Comparison of ENCODE assay signal across 28 mouse cellular contexts in genomic region chr11:116555572-116555971, GRCm38 (mm10). TPM values are rescaled to one million over a fixed set of nuclear protein-coding genes. Genes with fewer than 3 reads are reported as not detected.
DNase-seq lines count a peak whose midpoint lies in the region; ATAC-seq and TF ChIP-seq lines count a peak whose summit lies in the region.
"Had no signal": no experiment of that assay in that cellular context is flagged by ENCODE, and none has a peak within 500 bp of the region (broad histone marks: within the 10 kb centered on the region; RNA-seq: fewer than 3 reads in every experiment).

No protein-coding gene starts in this region.

- no peak overlapping the region for H3K9ac ChIP-seq in hindbrain, embryonic 16.5 days (ENCODE audit: low read depth, low read length)
- H3K9ac ChIP-seq in hindbrain, embryonic 14.5 days: no peak overlapping the region
- H3K9ac ChIP-seq in midbrain, embryonic 14.5 days (replicated peaks; ENCODE audit: low read length): no peak overlapping the region
- H3K9ac ChIP-seq: limb, embryonic 15.5 days had no signal

- H3K36me3 ChIP-seq in hindbrain, embryonic 16.5 days (ENCODE audit: control insufficient read depth, insufficient read depth, low read length): no peaks in the 10 kb centered on the region
- H3K36me3 ChIP-seq in hindbrain, embryonic 14.5 days (replicated peaks; ENCODE audit: control insufficient read depth, insufficient read depth): no peaks in the 10 kb centered on the region
- no peaks in the 10 kb centered on the region for H3K36me3 ChIP-seq in midbrain, embryonic 14.5 days (ENCODE audit: control insufficient read depth, insufficient read depth, low read length)
- peaks cover 14% of the 10 kb centered on the region for H3K36me3 ChIP-seq in midbrain, embryonic 10.5 days
- H3K36me3 ChIP-seq: heart, embryonic 12.5 days; limb, embryonic 15.5 days had no signal

- no peaks in the 10 kb centered on the region for H3K9me3 ChIP-seq in hindbrain, embryonic 16.5 days (ENCODE audit: control insufficient read depth, low read length)
- no peaks in the 10 kb centered on the region for H3K9me3 ChIP-seq in hindbrain, embryonic 14.5 days (ENCODE audit: control insufficient read depth, low read length)
- H3K9me3 ChIP-seq in midbrain, embryonic 14.5 days (ENCODE audit: control insufficient read depth, low read length): no peaks in the 10 kb centered on the region
- H3K9me3 ChIP-seq in midbrain, embryonic 10.5 days (replicated peaks): no peaks in the 10 kb centered on the region
- H3K9me3 ChIP-seq: heart, embryonic 12.5 days; limb, embryonic 15.5 days had no signal

- no peak for DNase-seq in gastrocnemius, adult 2 months
- DNase-seq in gastrocnemius, postnatal 25 days: no peak
- DNase-seq in hindbrain, embryonic 14.5 days (ENCODE audit: low spot score): no peak
- DNase-seq in midbrain, embryonic 14.5 days: peak; percentile 29
- no peak for DNase-seq in midbrain, embryonic 10.5 days (ENCODE audit: low spot score)
- DNase-seq in brain, embryonic 14.5 days (ENCODE audit: low read depth): peak; percentile 28
- DNase-seq: adrenal gland, postnatal 25 days; cerebellum, adult 9-10 months; kidney, adult 2 months; kidney, postnatal 10 days; left cerebral cortex, postnatal 4 days; lung, adult 18-20 months; lung, postnatal 10 days; retina, postnatal 1 day; right cerebral cortex, postnatal 25 days; spleen, adult 18-20 months; thymus, postnatal 14 days had no signal

- no peak for TF ChIP-seq POLR2A in brain, embryonic 14.5 days (IDR thresholded peaks at IDR 0.05; ENCODE audit: borderline replicate concordance, extremely low read depth, insufficient read depth, insufficient read length, poor library complexity, severe bottlenecking)

- intact Hi-C loops in gastrocnemius, adult 2 months (cut with DNase I): no loop called here

- peak overlapping the region; percentile 66 for H3K27ac ChIP-seq in gastrocnemius, adult 2 months
- H3K27ac ChIP-seq in hindbrain, embryonic 16.5 days (ENCODE audit: low read depth, low read length): peak overlapping the region; percentile 1; the same call in 1 of the 2 replicates
- H3K27ac ChIP-seq in hindbrain, embryonic 14.5 days: no peak overlapping the region
- H3K27ac ChIP-seq in midbrain, embryonic 14.5 days (replicated peaks; ENCODE audit: low read depth, low read length): no peak overlapping the region
- no peak overlapping the region for H3K27ac ChIP-seq in midbrain, embryonic 10.5 days (replicated peaks)

- H3K4me1 ChIP-seq in hindbrain, embryonic 16.5 days (ENCODE audit: control insufficient read depth, insufficient read depth, low read depth, low read length): peaks cover 30% of the 10 kb centered on the region
- peaks cover 32% of the 10 kb centered on the region for H3K4me1 ChIP-seq in hindbrain, embryonic 14.5 days (replicated peaks; ENCODE audit: control insufficient read depth, insufficient read depth, low read length)
- peaks cover 19% of the 10 kb centered on the region for H3K4me1 ChIP-seq in midbrain, embryonic 14.5 days (ENCODE audit: control insufficient read depth, insufficient read depth, low read length)
- peaks cover 43% of the 10 kb centered on the region for H3K4me1 ChIP-seq in midbrain, embryonic 10.5 days

- no peak for TF ChIP-seq CTCF in gastrocnemius, adult 2 months (IDR thresholded peaks at IDR 0.05)
- TF ChIP-seq CTCF in brain, embryonic 14.5 days (IDR thresholded peaks at IDR 0.05; ENCODE audit: borderline replicate concordance, extremely low read depth, insufficient read depth, insufficient read length): no peak

- peak; percentile 17; the same call in 1 of the 2 replicates for ATAC-seq in hindbrain, embryonic 16.5 days
- ATAC-seq in hindbrain, embryonic 14.5 days (ENCODE audit: low FRiP score): no peak
- no peak for ATAC-seq in midbrain, embryonic 14.5 days (ENCODE audit: low FRiP score, low TSS enrichment)
- ATAC-seq: CD4-positive, CD25-positive, alpha-beta regulatory T cell, adult 4 months; forebrain, embryonic 16.5 days; inflammation-experienced regulatory T-cells, adult 6 months had no signal

- H3K27me3 ChIP-seq in hindbrain, embryonic 16.5 days (replicated peaks; ENCODE audit: control insufficient read depth, insufficient read depth, low read length): no peaks in the 10 kb centered on the region
- no peaks in the 10 kb centered on the region for H3K27me3 ChIP-seq in hindbrain, embryonic 14.5 days (ENCODE audit: control insufficient read depth, insufficient read depth, low read length)
- no peaks in the 10 kb centered on the region for H3K27me3 ChIP-seq in midbrain, embryonic 14.5 days (ENCODE audit: control insufficient read depth, insufficient read depth, low read length)
- H3K27me3 ChIP-seq in midbrain, embryonic 10.5 days (ENCODE audit: low read depth, poor library complexity, severe bottlenecking): no peaks in the 10 kb centered on the region
- H3K27me3 ChIP-seq: heart, embryonic 12.5 days; limb, embryonic 15.5 days had no signal

- 50% methylated on average over 1 of the region's 1 CpGs for WGBS in hindbrain, embryonic 16.5 days
- 62% methylated on average over 1 of the region's 1 CpGs for WGBS in hindbrain, embryonic 14.5 days
- WGBS in midbrain, embryonic 14.5 days: 78% methylated on average over 1 of the region's 1 CpGs
- 94% methylated on average over 1 of the region's 1 CpGs for WGBS in midbrain, embryonic 10.5 days

- H3K4me2 ChIP-seq in hindbrain, embryonic 16.5 days (ENCODE audit: low read length): no peak overlapping the region
- H3K4me2 ChIP-seq in hindbrain, embryonic 14.5 days (replicated peaks): no peak overlapping the region
- no peak overlapping the region for H3K4me2 ChIP-seq in midbrain, embryonic 14.5 days (ENCODE audit: low read length)
- H3K4me2 ChIP-seq: limb, embryonic 15.5 days had no signal

- H3K4me3 ChIP-seq in gastrocnemius, adult 2 months: no peak overlapping the region
- H3K4me3 ChIP-seq in hindbrain, embryonic 16.5 days (ENCODE audit: low read length): no peak overlapping the region
- no peak overlapping the region for H3K4me3 ChIP-seq in hindbrain, embryonic 14.5 days (replicated peaks; ENCODE audit: low read length)
- no peak overlapping the region for H3K4me3 ChIP-seq in midbrain, embryonic 14.5 days (replicated peaks; ENCODE audit: low read depth, low read length)
- no peak overlapping the region for H3K4me3 ChIP-seq in midbrain, embryonic 10.5 days
- H3K4me3 ChIP-seq: heart, embryonic 12.5 days; limb, embryonic 15.5 days had no signal

RNA-seq across cellular contexts. Expression of gene Sphk1, which starts 24.8 kb away (rescaled TPM):
- 1 to 10 TPM in 1 of 2 experiments, under 1 TPM in 1; 0.36 to 1.7 TPM for total RNA-seq in gastrocnemius, adult 2 months (2021)
- 1 to 10 TPM in 1 of 2 experiments, under 1 TPM in 1; 0.94 to 2.0 TPM for total RNA-seq in gastrocnemius, postnatal 25 days (2021)
- 10.7 and 13.9 TPM in 2 replicates for polyA plus RNA-seq in hindbrain, embryonic 16.5 days (2015; fragmentation: Nextera tagmentation; extraction: Ambion mirVana)
- polyA plus RNA-seq in hindbrain, embryonic 14.5 days (2014; fragmentation: Nextera tagmentation; extraction: Ambion mirVana): 4.0 and 4.1 TPM in 2 replicates
- 5.4 and 6.0 TPM in 2 replicates for polyA plus RNA-seq in midbrain, embryonic 14.5 days (2014; fragmentation: Nextera tagmentation; extraction: Ambion mirVana)
- polyA plus RNA-seq in midbrain, embryonic 10.5 days (2016; fragmentation: Nextera tagmentation; extraction: Ambion mirVana): 6.4 and 9.4 TPM in 2 replicates
- polyA plus RNA-seq in brain, embryonic 14.5 days (2012; rRNA removed): 2.4 and 3.6 TPM in 2 replicates
- polyA plus RNA-seq: inflammation-experienced regulatory T-cells, adult 6 months had no signal

RNA-seq across cellular contexts. Expression of gene Ube2o, which starts 25.7 kb away (rescaled TPM):
- 10 to 100 TPM; 19.4 to 22.9 TPM for total RNA-seq in gastrocnemius, adult 2 months (2021)
- 10 to 100 TPM; 17.9 to 20.4 TPM for total RNA-seq in gastrocnemius, postnatal 25 days (2021)
- 16.4 and 16.6 TPM in 2 replicates for polyA plus RNA-seq in hindbrain, embryonic 16.5 days (2015; fragmentation: Nextera tagmentation; extraction: Ambion mirVana)
- polyA plus RNA-seq in hindbrain, embryonic 14.5 days (2014; fragmentation: Nextera tagmentation; extraction: Ambion mirVana): 27.5 and 28.5 TPM in 2 replicates
- polyA plus RNA-seq in midbrain, embryonic 14.5 days (2014; fragmentation: Nextera tagmentation; extraction: Ambion mirVana): 26.1 and 26.9 TPM in 2 replicates
- polyA plus RNA-seq in midbrain, embryonic 10.5 days (2016; fragmentation: Nextera tagmentation; extraction: Ambion mirVana): 8.3 and 8.7 TPM in 2 replicates
- polyA plus RNA-seq in brain, embryonic 14.5 days (2012; rRNA removed): 54.3 and 68.5 TPM in 2 replicates

RNA-seq across cellular contexts. Expression of gene Aanat, which starts 30.7 kb away (rescaled TPM):
- total RNA-seq in gastrocnemius, adult 2 months (2021): not detected
- total RNA-seq in gastrocnemius, postnatal 25 days (2021): not detected
- 0.51 and 0.55 TPM in 2 replicates for polyA plus RNA-seq in hindbrain, embryonic 16.5 days (2015; fragmentation: Nextera tagmentation; extraction: Ambion mirVana)
- 0.15 TPM in 1 of 2 replicates, not detected in the other for polyA plus RNA-seq in hindbrain, embryonic 14.5 days (2014; fragmentation: Nextera tagmentation; extraction: Ambion mirVana)
- 0.49 and 0.70 TPM in 2 replicates for polyA plus RNA-seq in midbrain, embryonic 14.5 days (2014; fragmentation: Nextera tagmentation; extraction: Ambion mirVana)
- not detected in 2 replicates for polyA plus RNA-seq in midbrain, embryonic 10.5 days (2016; fragmentation: Nextera tagmentation; extraction: Ambion mirVana)
- 1.2 and 2.7 TPM in 2 replicates for polyA plus RNA-seq in brain, embryonic 14.5 days (2012; rRNA removed)
- total RNA-seq: adrenal gland, postnatal 25 days; gastrocnemius, postnatal 4 days; heart, postnatal 25 days; megakaryocyte progenitor cell, adult 5-6 weeks had no signal
- polyA plus RNA-seq: CD4-positive, CD25-positive, alpha-beta regulatory T cell, adult 4 months; embryonic facial prominence, embryonic 14.5 days; forebrain, embryonic 16.5 days; heart, embryonic 12.5 days; inflammation-experienced regulatory T-cells, adult 6 months; kidney, adult 2 months; limb, embryonic 15.5 days; neural tube, embryonic 11.5 days had no signal

Comparison
In these comparisons a context has a peak if more than half of its experiments do, and no peak if none do; other contexts are left out.
1. DNase-seq: peak in midbrain, embryonic 14.5 days (single experiment) and brain, embryonic 14.5 days (single experiment); none in gastrocnemius, adult 2 months (single experiment), gastrocnemius, postnatal 25 days (single experiment), hindbrain, embryonic 14.5 days (single experiment) and midbrain, embryonic 10.5 days (single experiment).
2. H3K27ac ChIP-seq: peak in gastrocnemius, adult 2 months (single experiment) and hindbrain, embryonic 16.5 days (single experiment); none in hindbrain, embryonic 14.5 days (single experiment), midbrain, embryonic 14.5 days (single experiment) and midbrain, embryonic 10.5 days (single experiment).